Mouse (Mus musculus) MEL (cell line): ENCODE results near the gene Agtrap. TPM values are rescaled to one million over a fixed set of nuclear protein-coding genes. Genes with fewer than 3 reads are reported as not detected.

ENCODE experiments used
- DNase-seq: peaks from one replicate; pipeline ENCODE4 v3.0.0; 2011; ENCODE audit warnings: low read depth, low spot score
- H3K27ac ChIP-seq: 2 replicates; pipeline ENCODE4 v1.5.1; 2012; ENCODE audit warnings: low read depth, mild to moderate bottlenecking, control low read depth, low read length, moderate library complexity; ENCODE audit not compliant: control insufficient read depth
- H3K27me3 ChIP-seq, 2 experiments: fragments of 150-350 bp in 1 of 2; sonication (generic) in 1 of 2; 2 replicates each; pipeline ENCODE4 v1.6.1; 2012; ENCODE audit warnings: low read length in 2 of 2, mild to moderate bottlenecking in 2 of 2, improper control_type of control experiment in 1 of 2, moderate library complexity in 1 of 2; ENCODE audit not compliant: insufficient read depth in 2 of 2, control insufficient read depth in 1 of 2
- H3K36me3 ChIP-seq, 2 experiments: 2 replicates each; pipeline ENCODE4 v1.6.1; 2012 to 2014; ENCODE audit warnings: low read length in 2 of 2, improper control_type of control experiment in 1 of 2, inconsistent platforms in 1 of 2, mild to moderate bottlenecking in 1 of 2; ENCODE audit not compliant: insufficient read depth in 2 of 2, control insufficient read depth in 1 of 2
- H3K4me1 ChIP-seq, 2 experiments: fragments of 150-350 bp in 1 of 2; sonication (generic) in 1 of 2; 2 replicates each; pipeline ENCODE4 v1.6.1; 2012; ENCODE audit warnings: low read length in 2 of 2, improper control_type of control experiment in 1 of 2, mild to moderate bottlenecking in 1 of 2; ENCODE audit not compliant: insufficient read depth in 2 of 2, control insufficient read depth in 1 of 2
- H3K4me3 ChIP-seq, 2 experiments: fragments of 150-350 bp in 1 of 2; sonication (generic) in 1 of 2; 2 replicates each; pipeline ENCODE4 v1.5.1; 2012; ENCODE audit warnings: low read depth in 2 of 2, low read length in 2 of 2, mild to moderate bottlenecking in 2 of 2, moderate library complexity in 2 of 2, control low read depth in 1 of 2, improper control_type of control experiment in 1 of 2; ENCODE audit not compliant: control insufficient read depth in 1 of 2, insufficient read depth in 1 of 2
- H3K79me2 ChIP-seq: 2 replicates; pipeline ENCODE4 v1.6.1; 2012; ENCODE audit warnings: mild to moderate bottlenecking, low read length, moderate library complexity; ENCODE audit not compliant: control insufficient read depth, poor library complexity, insufficient read depth
- H3K9ac ChIP-seq: 2 replicates; pipeline ENCODE4 v1.6.1; 2012; ENCODE audit warnings: low read depth, mild to moderate bottlenecking, control low read depth, low read length, moderate library complexity; ENCODE audit not compliant: control insufficient read depth, poor library complexity, severe bottlenecking
- H3K9me3 ChIP-seq: fragments of 150-350 bp; sonication (generic); replicated peaks from 2 replicates; pipeline ENCODE4 v1.6.1; 2012; ENCODE audit warnings: mild to moderate bottlenecking, low read length, improper control_type of control experiment, moderate library complexity; ENCODE audit not compliant: insufficient read depth
- BHLHE40 ChIP-seq: IDR thresholded peaks from 2 replicates; pipeline ENCODE4 v1.6.1; 2012; ENCODE audit warnings: low read depth, mild to moderate bottlenecking, inconsistent platforms, low read length, improper control_type of control experiment, borderline replicate concordance
- CHD2 ChIP-seq: IDR thresholded peaks from 2 replicates; pipeline ENCODE4 v1.6.1; 2011; ENCODE audit warnings: low read length, improper control_type of control experiment
- CTCF ChIP-seq, 3 experiments: IDR thresholded peaks in 2 of 3; conservative IDR thresholded peaks in 1 of 3; 2 replicates each; pipeline ENCODE4 v1.5.1; 2011 to 2012; ENCODE audit warnings: low read length in 3 of 3, low read depth in 2 of 3, mild to moderate bottlenecking in 2 of 3, improper control_type of control experiment in 1 of 3, inconsistent platforms in 1 of 3, mixed read lengths in 1 of 3, moderate library complexity in 1 of 3; ENCODE audit not compliant: control insufficient read depth in 1 of 3, insufficient read depth in 1 of 3, poor library complexity in 1 of 3, severe bottlenecking in 1 of 3
- E2F4 ChIP-seq: IDR thresholded peaks from 2 replicates; pipeline ENCODE4 v1.6.1; 2011; ENCODE audit warnings: low read depth, low read length, improper control_type of control experiment, borderline replicate concordance
- GABPA ChIP-seq: IDR thresholded peaks from 2 replicates; pipeline ENCODE4 v1.6.1; 2012; ENCODE audit warnings: low read depth, mild to moderate bottlenecking, inconsistent platforms, low read length, improper control_type of control experiment, moderate library complexity
- JUND ChIP-seq: IDR thresholded peaks from 2 replicates; pipeline ENCODE4 v1.6.1; 2011; ENCODE audit warnings: low read depth, mild to moderate bottlenecking, improper control_type of control experiment, low read length
- MAX ChIP-seq: IDR thresholded peaks from 2 replicates; pipeline ENCODE4 v1.6.1; 2011; ENCODE audit warnings: low read length, improper control_type of control experiment
- MAZ ChIP-seq: IDR thresholded peaks from 2 replicates; pipeline ENCODE4 v1.6.1; 2012; ENCODE audit warnings: low read depth, mild to moderate bottlenecking, inconsistent platforms, low read length, improper control_type of control experiment
- MEF2A ChIP-seq: IDR thresholded peaks from 2 replicates; pipeline ENCODE4 v1.6.1; 2014; ENCODE audit warnings: low read depth, mild to moderate bottlenecking, inconsistent platforms, low read length, improper control_type of control experiment; ENCODE audit not compliant: poor library complexity, insufficient replicate concordance, severe bottlenecking; ENCODE audit errors: extremely low read depth
- MXI1 ChIP-seq: IDR thresholded peaks from 2 replicates; pipeline ENCODE4 v1.6.1; 2011; ENCODE audit warnings: mild to moderate bottlenecking, low read depth, low read length, improper control_type of control experiment
- MYC ChIP-seq: IDR thresholded peaks from 2 replicates; pipeline ENCODE4 v1.6.1; 2011; ENCODE audit warnings: low read depth, mild to moderate bottlenecking, low read length, improper control_type of control experiment, moderate library complexity
- NELFE ChIP-seq: IDR thresholded peaks from 2 replicates; pipeline ENCODE4 v1.6.1; 2011; ENCODE audit warnings: low read depth, low read length, improper control_type of control experiment
- POLR2A ChIP-seq, 2 experiments: IDR thresholded peaks; 2 replicates each; pipeline ENCODE4 v1.6.1; 2011 to 2012; ENCODE audit warnings: low read length in 2 of 2, mild to moderate bottlenecking in 2 of 2, control low read depth in 1 of 2, improper control_type of control experiment in 1 of 2, low read depth in 1 of 2, moderate library complexity in 1 of 2; ENCODE audit not compliant: control insufficient read depth in 1 of 2, insufficient read depth in 1 of 2, poor library complexity in 1 of 2
- POLR2AphosphoS2 ChIP-seq: IDR thresholded peaks from 2 replicates; pipeline ENCODE4 v1.6.1; 2011; ENCODE audit warnings: low read length, improper control_type of control experiment
- POLR2AphosphoS5 ChIP-seq: IDR thresholded peaks from 2 replicates; pipeline ENCODE4 v1.6.1; 2012; ENCODE audit warnings: low read depth, borderline replicate concordance, mild to moderate bottlenecking, inconsistent platforms, low read length, moderate library complexity, mixed read lengths
- RAD21 ChIP-seq: IDR thresholded peaks from 2 replicates; pipeline ENCODE4 v1.6.1; 2011; ENCODE audit warnings: mild to moderate bottlenecking, low read depth, low read length, improper control_type of control experiment
- SIN3A ChIP-seq: IDR thresholded peaks from 2 replicates; pipeline ENCODE4 v1.6.1; 2012; ENCODE audit warnings: low read length, improper control_type of control experiment, inconsistent platforms
- SMC3 ChIP-seq: IDR thresholded peaks from 2 replicates; pipeline ENCODE4 v1.6.1; 2011; ENCODE audit warnings: low read depth, low read length, improper control_type of control experiment
- TCF12 ChIP-seq: IDR thresholded peaks from 2 replicates; pipeline ENCODE4 v1.6.1; 2014; ENCODE audit warnings: low read depth, mild to moderate bottlenecking, inconsistent platforms, low read length, improper control_type of control experiment, moderate library complexity
- USF2 ChIP-seq, 2 experiments: IDR thresholded peaks; 2 replicates each; pipeline ENCODE4 v1.6.1; 2011 to 2012; ENCODE audit warnings: improper control_type of control experiment in 2 of 2, low read length in 2 of 2, borderline replicate concordance in 1 of 2, inconsistent platforms in 1 of 2, low read depth in 1 of 2, mild to moderate bottlenecking in 1 of 2; ENCODE audit not compliant: insufficient read depth in 1 of 2
- ZC3H11A ChIP-seq: IDR thresholded peaks from 2 replicates; pipeline ENCODE4 v1.6.1; 2012; ENCODE audit warnings: low read depth, mild to moderate bottlenecking, inconsistent platforms, low read length, improper control_type of control experiment
- ZKSCAN1 ChIP-seq: IDR thresholded peaks from 2 replicates; pipeline ENCODE4 v1.6.1; 2012; ENCODE audit warnings: low read depth, mild to moderate bottlenecking, inconsistent platforms, low read length, improper control_type of control experiment, moderate library complexity
- ZMIZ1 ChIP-seq: IDR thresholded peaks from 2 replicates; pipeline ENCODE4 v1.6.1; 2012; ENCODE audit warnings: low read depth, mild to moderate bottlenecking, inconsistent platforms, low read length, improper control_type of control experiment, moderate library complexity
- polyA plus RNA-seq, 2 experiments: library from polyadenylated mRNA; stranded (reverse) in 1 of 2; unstranded in 1 of 2; fragments of >175 nt in 1 of 2; fragments of >200 nt in 1 of 2; gene quantifications; 2 replicates each; pipeline versions ENCODE4 v1.2.1 to v1.2.4; 2012; ENCODE audit warnings: low replicate concordance in 2 of 2, low read depth in 1 of 2; ENCODE audit not compliant: insufficient read length in 2 of 2, insufficient read depth in 1 of 2, missing spikeins in 1 of 2
- total RNA-seq: library from RNA; depleted of rRNA; stranded (reverse); fragments of 300-350 nt; gene quantifications from 2 replicates; pipeline ENCODE4 v1.2.3, GENCODE M21; 2012

Gene Agtrap
- total and polyA plus RNA-seq, 3 experiments = 5.0 to 16.0 TPM; not detected in 1

- Histone ChIP-seq H3K36me3 (no peaks in the 10 kb centered on the region; a peak in 1 of 4 replicates), H3K27ac (no peak overlapping the region), H3K4me3 (no peak overlapping the region), H3K4me1 (peaks cover 0 to 5% of the 10 kb centered on the region in 2 experiments; a peak in 2 of 4 replicates), H3K9me3 (no peaks in the 10 kb centered on the region), H3K27me3 (no peaks in the 10 kb centered on the region), H3K9ac (no peak overlapping the region), H3K79me2 (no peaks in the 10 kb centered on the region)
- TF ChIP-seq SMC3 = peak; percentile 36
- no peak for TF ChIP-seq ZC3H11A
- no peak for TF ChIP-seq MYC
- TF ChIP-seq POLR2AphosphoS5 = no peak
- TF ChIP-seq RAD21 = peak; percentile 22
- TF ChIP-seq CTCF (IDR thresholded peaks at IDR 0.05 in 2 of 3, conservative IDR thresholded peaks at IDR 0.05 in 1 of 3; ENCODE audit: control insufficient read depth in 1 of 3, insufficient read depth in 1 of 3, low read depth in 2 of 3, low read length in 3 of 3, poor library complexity in 1 of 3, severe bottlenecking in 1 of 3) = peak; percentile 56 to 66 (median 63)
- TF ChIP-seq E2F4 = no peak
- DNase-seq = peak; percentile 67
Observed at GRCm38 (mm10) chr4:148116657-148117056, 28.8 kb upstream of the Agtrap start.

- no peaks in the 10 kb centered on the region for H3K27me3 ChIP-seq
Observed at GRCm38 (mm10) chr4:148115467-148115866, 27.6 kb upstream of the Agtrap start.

DNA sequence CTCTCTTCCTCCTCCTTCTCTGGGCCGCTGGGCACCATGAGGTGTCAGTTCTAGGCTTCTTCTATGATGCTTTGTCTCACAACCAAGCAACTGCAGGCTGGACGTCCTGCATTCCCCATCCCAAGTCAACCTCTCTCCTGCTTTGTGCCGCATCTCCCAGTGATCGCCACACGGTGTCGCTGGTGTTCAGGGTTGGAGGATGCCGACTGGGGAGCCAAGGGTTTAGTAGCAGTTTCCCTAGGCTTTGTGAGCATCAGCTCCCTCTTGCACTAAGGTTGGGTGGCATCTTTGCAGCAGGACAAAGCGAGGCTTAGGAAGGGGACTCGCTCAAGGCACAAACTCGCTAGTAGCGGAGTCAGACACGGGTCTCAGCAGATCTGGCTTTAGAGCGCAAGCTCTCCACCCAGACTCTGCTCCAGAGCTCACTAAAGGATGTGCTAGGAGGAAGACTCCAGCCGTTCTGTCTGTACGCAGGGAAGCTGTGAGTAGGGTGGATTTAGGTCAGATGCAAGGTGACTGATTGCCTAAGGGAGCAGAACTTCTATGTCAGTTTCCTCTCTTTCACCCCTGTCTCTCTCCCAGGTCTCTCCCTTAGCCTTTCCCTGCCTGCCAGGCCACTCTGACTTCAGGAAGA is 27.0 kb upstream of the Agtrap start:
- Histone ChIP-seq H3K4me1 (peaks cover 0 to 5% of the 10 kb centered on the region in 2 experiments; a peak in 2 of 4 replicates), H3K79me2 (no peaks in the 10 kb centered on the region), H3K9me3 (no peaks in the 10 kb centered on the region), H3K27ac (no peak overlapping the region), H3K36me3 (no peaks in the 10 kb centered on the region; a peak in 1 of 4 replicates), H3K27me3 (no peaks in the 10 kb centered on the region), H3K9ac (peak overlapping the region; percentile 70), H3K4me3 (peak overlapping the region; percentile 49 to 68)
- peak; percentile 86 for DNase-seq
- peak; percentile 56 for TF ChIP-seq ZC3H11A
- no peak for TF ChIP-seq MEF2A
- no peak for TF ChIP-seq MXI1
- no peak for TF ChIP-seq ZKSCAN1
- TF ChIP-seq CTCF (IDR thresholded peaks at IDR 0.05 in 2 of 3, conservative IDR thresholded peaks at IDR 0.05 in 1 of 3; ENCODE audit: control insufficient read depth in 1 of 3, insufficient read depth in 1 of 3, low read depth in 2 of 3, low read length in 3 of 3, poor library complexity in 1 of 3, severe bottlenecking in 1 of 3) = peak; percentile 76 to 85 (median 77)
- no peak for TF ChIP-seq CHD2
- no peak for TF ChIP-seq USF2 (IDR thresholded peaks at IDR 0.05; ENCODE audit: borderline replicate concordance in 1 of 2, insufficient read depth in 1 of 2, low read depth in 1 of 2, low read length in 2 of 2)
- TF ChIP-seq GABPA = no peak
- TF ChIP-seq MAX = no peak
- TF ChIP-seq POLR2A (IDR thresholded peaks at IDR 0.05; ENCODE audit: control insufficient read depth in 1 of 2, insufficient read depth in 1 of 2, low read depth in 1 of 2, low read length in 2 of 2, poor library complexity in 1 of 2) = no peak
- no peak for TF ChIP-seq NELFE
- TF ChIP-seq TCF12 = no peak
- TF ChIP-seq E2F4 = no peak
- TF ChIP-seq MAZ = peak; percentile 54; the same call in 1 of the 2 replicates
- no peak for TF ChIP-seq BHLHE40
- no peak for TF ChIP-seq SIN3A
- TF ChIP-seq JUND = no peak

More at GRCm38 (mm10) chr4:148115467-148115866, 27.6 kb upstream of the Agtrap start:
- Histone ChIP-seq H3K4me3 (peak overlapping the region; percentile 49 to 68), H3K9ac (peak overlapping the region; percentile 70), H3K79me2 (no peaks in the 10 kb centered on the region), H3K9me3 (no peaks in the 10 kb centered on the region), H3K36me3 (no peaks in the 10 kb centered on the region; a peak in 1 of 4 replicates), H3K4me1 (peaks cover 0 to 5% of the 10 kb centered on the region in 2 experiments; a peak in 2 of 4 replicates), H3K27ac (no peak overlapping the region)
- peak; percentile 66 for DNase-seq
- TF ChIP-seq ZMIZ1 (no peak), RAD21 (peak; percentile 3; the same call in 1 of the 2 replicates), CTCF (IDR thresholded peaks at IDR 0.05 in 2 of 3, conservative IDR thresholded peaks at IDR 0.05 in 1 of 3; ENCODE audit: control insufficient read depth in 1 of 3, insufficient read depth in 1 of 3, low read depth in 2 of 3, low read length in 3 of 3, poor library complexity in 1 of 3, severe bottlenecking in 1 of 3) (peak; percentile 43 to 62 (median 54)), BHLHE40 (no peak), POLR2AphosphoS2 (no peak), MAZ (0 out of 2 replicates have a peak, but pooled peaks have one; percentile 33), SMC3 (peak; percentile 51), MXI1 (0 out of 2 replicates have a peak, but pooled peaks have one; percentile 16)
